Comparison of ENCODE assay signal across 8 mouse cellular contexts in the genomic region with DNA sequence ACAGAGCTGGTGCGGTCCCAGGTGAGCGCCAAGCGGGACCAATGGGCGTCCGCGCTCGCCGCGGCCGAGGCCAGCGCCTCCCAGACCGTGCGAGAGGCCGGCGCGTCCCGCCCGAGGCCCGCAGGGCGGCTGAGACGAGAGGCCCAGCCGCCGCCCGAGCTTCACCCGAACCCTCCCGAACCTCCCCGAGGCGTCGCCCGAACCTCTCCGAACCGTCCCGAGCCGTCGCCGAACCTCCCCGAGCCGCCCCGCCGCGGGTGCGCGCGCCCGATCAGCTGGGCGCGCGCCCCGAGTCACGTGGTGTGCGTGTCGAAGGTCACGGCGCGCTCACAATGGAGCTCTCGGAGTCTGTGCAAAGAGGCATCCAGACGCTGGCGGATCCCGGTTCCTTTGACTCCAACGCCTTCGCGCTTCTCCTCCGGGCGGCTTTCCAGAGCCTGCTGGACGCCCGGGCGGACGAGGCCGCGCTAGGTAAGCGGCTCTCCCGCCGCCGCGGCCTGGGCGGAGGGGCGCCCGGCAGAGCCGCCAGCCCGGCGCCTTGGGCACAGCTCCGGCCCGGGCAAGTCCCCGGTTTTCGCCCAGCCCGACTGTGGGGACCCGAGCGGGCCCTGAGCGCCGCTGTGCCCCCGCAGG. TPM values are rescaled to one million over a fixed set of nuclear protein-coding genes. Genes with fewer than 3 reads are reported as not detected.
DNase-seq lines count a peak whose midpoint lies in the region; ATAC-seq and TF ChIP-seq lines count a peak whose summit lies in the region.

Commd3 (plus strand) TSS at position 252 of the 633 bp plus-strand sequence.

- TF ChIP-seq CTCF in midbrain, postnatal 0 days (IDR thresholded peaks at IDR 0.05): no peak

- H3K9me3 ChIP-seq in embryonic facial prominence, embryonic 15.5 days (replicated peaks): no peaks in the 10 kb centered on the region
- H3K9me3 ChIP-seq in limb, embryonic 15.5 days: no peaks in the 10 kb centered on the region
- H3K9me3 ChIP-seq in midbrain, postnatal 0 days (ENCODE audit: low read length): no peaks in the 10 kb centered on the region

- under 1% methylated on average over 87 of the region's 91 CpGs for WGBS in embryonic facial prominence, embryonic 15.5 days
- under 1% methylated on average over 89 of the region's 91 CpGs for WGBS in limb, embryonic 15.5 days
- WGBS in midbrain, postnatal 0 days: under 1% methylated on average over 54 of the region's 91 CpGs

- peak; percentile 91 for DNase-seq in 3134 (ENCODE audit: extremely low read depth, insufficient read length, low spot score)
- peak; percentile 95 to 96 for DNase-seq in adrenal gland, postnatal 36 days
- DNase-seq in heart, adult 8-10 months (ENCODE audit: low spot score): peak; percentile 94
- peak; percentile 96 for DNase-seq in kidney, adult 9 months
- DNase-seq in midbrain, postnatal 0 days (ENCODE audit: low spot score): peak; percentile 94
- peak; percentile 92 to 94 for DNase-seq in spleen, postnatal 10 days (ENCODE audit: low spot score in 2 of 2)

- H3K4me1 ChIP-seq in embryonic facial prominence, embryonic 15.5 days: 0 out of 2 replicates have a peak, but pooled peaks cover 6% of the 10 kb centered on the region
- peaks cover 8% of the 10 kb centered on the region; the same call in 1 of the 2 replicates for H3K4me1 ChIP-seq in limb, embryonic 15.5 days
- 0 out of 2 replicates have a peak, but pooled peaks cover 2% of the 10 kb centered on the region for H3K4me1 ChIP-seq in midbrain, postnatal 0 days (ENCODE audit: insufficient read depth, low read length)

- H3K27me3 ChIP-seq in embryonic facial prominence, embryonic 15.5 days: no peaks in the 10 kb centered on the region
- H3K27me3 ChIP-seq in limb, embryonic 15.5 days: no peaks in the 10 kb centered on the region
- no peaks in the 10 kb centered on the region for H3K27me3 ChIP-seq in midbrain, postnatal 0 days (ENCODE audit: insufficient read depth, low read length)

- ATAC-seq in embryonic facial prominence, embryonic 15.5 days (ENCODE audit: insufficient number of reproducible peaks, low FRiP score, low TSS enrichment, low read depth): peak; percentile 86
- ATAC-seq in limb, embryonic 15.5 days (ENCODE audit: insufficient number of reproducible peaks, low FRiP score, low TSS enrichment, low read depth): peak; percentile 88
- peak; percentile 92 for ATAC-seq in midbrain, postnatal 0 days (ENCODE audit: low FRiP score)

- H3K9ac ChIP-seq in embryonic facial prominence, embryonic 15.5 days: peak within 1 kb of the TSS; percentile 92
- peak within 1 kb of the TSS; percentile 96 for H3K9ac ChIP-seq in limb, embryonic 15.5 days
- H3K9ac ChIP-seq in midbrain, postnatal 0 days (replicated peaks; ENCODE audit: low read length, poor library complexity, severe bottlenecking): peak within 1 kb of the TSS; percentile 99

- no peaks in the 10 kb centered on the region for H3K36me3 ChIP-seq in embryonic facial prominence, embryonic 15.5 days
- no peaks in the 10 kb centered on the region for H3K36me3 ChIP-seq in limb, embryonic 15.5 days
- no peaks in the 10 kb centered on the region for H3K36me3 ChIP-seq in midbrain, postnatal 0 days (ENCODE audit: insufficient read depth, low read length)

- peak within 1 kb of the TSS; percentile 90 for H3K27ac ChIP-seq in embryonic facial prominence, embryonic 15.5 days (replicated peaks)
- H3K27ac ChIP-seq in limb, embryonic 15.5 days: peak within 1 kb of the TSS; percentile 96
- peak within 1 kb of the TSS; percentile 98 for H3K27ac ChIP-seq in midbrain, postnatal 0 days (ENCODE audit: low read depth, low read length)

- H3K4me3 ChIP-seq in embryonic facial prominence, embryonic 15.5 days (replicated peaks): peak within 1 kb of the TSS; percentile 63
- peak within 1 kb of the TSS; percentile 89 for H3K4me3 ChIP-seq in limb, embryonic 15.5 days
- H3K4me3 ChIP-seq in midbrain, postnatal 0 days (ENCODE audit: low read depth, low read length): peak within 1 kb of the TSS; percentile 97

- peak within 1 kb of the TSS; percentile 79 for H3K4me2 ChIP-seq in embryonic facial prominence, embryonic 15.5 days (replicated peaks)
- peak within 1 kb of the TSS; percentile 66 for H3K4me2 ChIP-seq in limb, embryonic 15.5 days
- peak within 1 kb of the TSS; percentile 80 for H3K4me2 ChIP-seq in midbrain, postnatal 0 days (ENCODE audit: low read depth, low read length, poor library complexity, severe bottlenecking)

RNA-seq across cellular contexts. Expression of gene Commd3, which starts in this region (rescaled TPM):
- total RNA-seq in adrenal gland, postnatal 36 days (2021): 100 to 1,000 TPM in 1 of 2 experiments, 10 to 100 TPM in 1; 83.7 to 113 TPM
- polyA plus RNA-seq in embryonic facial prominence, embryonic 15.5 days (2015; fragmentation: Nextera tagmentation; extraction: Ambion mirVana): 213 and 215 TPM in 2 replicates
- 100 to 1,000 TPM in 1 of 4 experiments, 10 to 100 TPM in 3; 88.6 to 108 (median 96.9) TPM for total RNA-seq in heart, adult 8-10 months (2022)
- polyA plus RNA-seq in limb, embryonic 15.5 days (2015; fragmentation: Nextera tagmentation; extraction: Ambion mirVana): 221 and 227 TPM in 2 replicates
- total RNA-seq in midbrain, postnatal 0 days (2014; rRNA removed): 128 and 139 TPM in 2 replicates
- 187 and 193 TPM in 2 replicates for polyA plus RNA-seq in midbrain, postnatal 0 days (2015; fragmentation: Nextera tagmentation; extraction: Ambion mirVana)

Comparison
In these comparisons a context has a peak if more than half of its experiments do, and no peak if none do; other contexts are left out.
1. Peak in every context shown above with its lines: DNase-seq, ATAC-seq, H3K4me3 ChIP-seq and H3K27ac ChIP-seq.